Mouse (Mus musculus) thymus, adult 2 months (tissue): ENCODE measurements at regions not wholly inside any gene's neighbourhood (a gene's known extent, or its start where the extent isn't known, plus 50 kb on each side); places are given as distances from the start of the nearest gene placed in this dataset.
"Not testable (repeated sequence)": the region's sequence is repeated elsewhere in the genome, so short reads cannot be mapped to it uniquely, and the experiment has no call there.

Source experiments
- DNase-seq: peaks from one replicate; pipeline ENCODE4 v3.0.0; 2021
- H3K27ac ChIP-seq: fragments of 200-500 bp; 2 replicates; pipeline ENCODE4 v1.5.1; 2012; ENCODE audit warnings: low read length, control low read depth; ENCODE audit not compliant: control insufficient read depth, insufficient read depth
- H3K27me3 ChIP-seq: fragments of 200-500 bp; 2 replicates; pipeline ENCODE4 v1.6.1; 2012; ENCODE audit warnings: mild to moderate bottlenecking, low read length, moderate library complexity, mixed read lengths; ENCODE audit not compliant: control insufficient read depth, insufficient read depth
- H3K36me3 ChIP-seq: fragments of 200-500 bp; 2 replicates; pipeline ENCODE4 v1.6.1; 2012; ENCODE audit warnings: mild to moderate bottlenecking, low read length, moderate library complexity; ENCODE audit not compliant: control insufficient read depth, insufficient read depth
- H3K4me1 ChIP-seq: fragments of 200-500 bp; replicated peaks from 2 replicates; pipeline ENCODE4 v1.6.1; 2012; ENCODE audit warnings: low read length; ENCODE audit not compliant: control insufficient read depth, insufficient read depth
- H3K4me3 ChIP-seq: fragments of 200-500 bp; 2 replicates; pipeline ENCODE4 v1.5.1; 2012; ENCODE audit warnings: mild to moderate bottlenecking, low read length, control low read depth, moderate library complexity; ENCODE audit not compliant: control insufficient read depth, insufficient read depth
- CTCF ChIP-seq: fragments of 200-500 bp; IDR thresholded peaks from 2 replicates; pipeline ENCODE4 v1.5.1; 2012; ENCODE audit warnings: mild to moderate bottlenecking, control low read depth, low read length, moderate library complexity, borderline replicate concordance; ENCODE audit not compliant: control insufficient read depth, poor library complexity, insufficient read depth; ENCODE audit errors: extremely low read depth
- POLR2A ChIP-seq: fragments of 200-500 bp; IDR thresholded peaks from 2 replicates; pipeline ENCODE4 v1.6.1; 2012; ENCODE audit warnings: mild to moderate bottlenecking, low read length, control low read depth, moderate library complexity; ENCODE audit not compliant: control insufficient read depth, poor library complexity, insufficient read depth; ENCODE audit errors: extremely low read depth
- WGBS: fragments of 180-500 bp; shearing (Covaris S2); methylation state at CpG from one replicate; pipeline ENCODE4 v1.1.7; 2018; 5-methylcytosine and 5-hydroxymethylcytosine counted together

DNA sequence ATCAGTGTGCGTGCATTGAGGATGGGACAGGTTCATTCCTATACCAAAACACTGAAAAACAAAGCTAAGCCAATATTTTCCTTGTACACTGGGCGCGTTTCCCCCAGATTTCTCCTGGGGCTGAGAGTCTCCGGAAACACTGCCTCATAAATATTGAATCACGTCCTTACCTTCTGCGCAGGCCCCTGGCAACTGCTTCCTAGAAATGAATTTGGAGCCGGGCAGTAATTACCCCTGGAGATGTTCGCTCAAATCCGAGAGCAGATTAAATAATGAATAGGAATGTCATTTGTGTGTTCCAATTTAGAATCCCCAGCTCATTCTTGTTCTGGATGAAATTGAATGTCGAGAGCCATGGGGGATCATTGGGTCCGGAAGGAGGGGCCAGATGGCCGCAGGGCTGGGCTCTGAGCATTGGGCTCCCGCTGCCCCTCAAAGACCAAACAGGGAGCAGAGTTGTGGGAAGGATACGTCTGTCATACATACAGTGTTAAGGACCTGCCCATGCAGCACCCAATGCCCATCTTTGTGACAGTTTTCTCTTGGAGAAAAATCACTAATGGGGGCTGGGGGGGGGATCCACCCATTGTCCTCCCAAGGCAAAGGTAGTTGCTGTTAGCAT lies 117.7 kb upstream of the Kcng1 start:
- WGBS: 94% methylated on average over 14 of the region's 14 CpGs
- TF ChIP-seq POLR2A: no peak
- no peak for TF ChIP-seq CTCF

DNA sequence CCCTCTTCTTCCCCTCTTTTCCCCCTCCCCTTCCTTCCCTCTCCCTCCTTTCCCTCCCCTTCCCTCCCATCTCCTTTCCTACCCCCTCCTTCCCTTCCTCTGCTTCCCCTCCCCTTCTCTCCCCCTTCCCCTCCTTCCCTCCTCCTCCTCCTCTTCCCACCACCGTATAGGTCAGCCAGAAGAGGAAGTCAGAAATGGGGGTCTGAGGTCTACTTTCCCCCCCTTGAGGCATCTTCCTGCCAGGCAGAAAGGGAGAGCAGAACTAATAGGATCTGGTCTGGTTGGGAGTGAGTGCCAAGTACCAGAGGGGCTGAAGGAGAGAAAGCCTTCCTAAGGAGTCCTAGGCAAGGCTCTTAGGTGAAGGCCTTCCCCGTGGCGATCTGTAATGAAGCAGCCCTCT lies 114.8 kb upstream of the Kcng1 start:
- no peak overlapping the region for H3K27ac ChIP-seq
- 17% methylated on average over 3 of the region's 3 CpGs for WGBS
- H3K36me3 ChIP-seq: no peaks in the 10 kb centered on the region
- H3K27me3 ChIP-seq: no peaks in the 10 kb centered on the region
- H3K4me1 ChIP-seq: no peaks in the 10 kb centered on the region
- TF ChIP-seq CTCF (no peak), POLR2A (no peak)
- no peak for DNase-seq
- H3K4me3 ChIP-seq: no peak overlapping the region

More for the DNA sequence above, 117.7 kb upstream of the Kcng1 start:
- Histone ChIP-seq H3K4me1 (no peaks in the 10 kb centered on the region), H3K27ac (no peak overlapping the region), H3K4me3 (no peak overlapping the region), H3K36me3 (no peaks in the 10 kb centered on the region), H3K27me3 (no peaks in the 10 kb centered on the region)
- no peak for DNase-seq

DNA sequence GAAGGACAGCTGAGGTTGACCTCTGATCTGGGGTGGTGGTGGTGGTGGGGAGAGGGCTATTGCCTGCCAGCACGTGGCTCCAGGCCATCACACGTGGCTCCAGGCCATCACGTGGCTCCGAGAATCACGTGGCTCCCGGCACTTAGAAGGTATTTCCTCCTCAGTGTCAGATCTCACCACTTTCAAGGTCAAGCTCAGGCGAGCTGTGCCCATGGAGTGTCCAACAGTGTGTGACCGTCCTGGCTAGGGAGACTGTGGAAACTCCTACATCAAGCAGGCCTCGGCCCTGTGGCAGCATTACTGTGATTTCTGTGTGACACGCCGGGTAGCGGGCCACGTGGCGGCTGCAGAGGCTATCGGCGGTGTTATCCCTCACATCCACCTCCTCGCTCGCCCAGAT lies 111.8 kb upstream of the Kcng1 start:
- H3K4me1 ChIP-seq: no peaks in the 10 kb centered on the region
- no peak overlapping the region for H3K27ac ChIP-seq
- 97% methylated on average over 18 of the region's 18 CpGs for WGBS
- no peaks in the 10 kb centered on the region for H3K27me3 ChIP-seq
- TF ChIP-seq CTCF (no peak), POLR2A (no peak)
- H3K4me3 ChIP-seq: no peak overlapping the region
- DNase-seq: no peak
- no peaks in the 10 kb centered on the region for H3K36me3 ChIP-seq

GRCm38 (mm10) chr2:168392171-168392570 lies 110.6 kb upstream of the Kcng1 start:
- H3K4me3 ChIP-seq, H3K27ac ChIP-seq, H3K36me3 ChIP-seq, DNase-seq, H3K4me1 ChIP-seq, H3K27me3 ChIP-seq: not testable (repeated sequence)
- WGBS: 88% methylated on average over 3 of the region's 3 CpGs

- no peak for TF ChIP-seq CTCF
- no peak for TF ChIP-seq POLR2A
- no peaks in the 10 kb centered on the region for H3K4me1 ChIP-seq
- H3K27me3 ChIP-seq: no peaks in the 10 kb centered on the region
- 36% methylated on average over 5 of the region's 5 CpGs for WGBS
- no peak overlapping the region for H3K27ac ChIP-seq
- H3K36me3 ChIP-seq: no peaks in the 10 kb centered on the region
- H3K4me3 ChIP-seq: no peak overlapping the region
- no peak for DNase-seq
Measured at GRCm38 (mm10) chr2:168380606-168381005, 99.1 kb upstream of the Kcng1 start.

GRCm38 (mm10) chr2:168372356-168372755 lies 90.8 kb upstream of the Kcng1 start:
- over 99% methylated on average over 5 of the region's 5 CpGs for WGBS
- TF ChIP-seq CTCF: no peak
- TF ChIP-seq POLR2A: no peak

GRCm38 (mm10) chr2:168371245-168371644 lies 89.7 kb upstream of the Kcng1 start:
- TF ChIP-seq POLR2A (no peak), CTCF (no peak)
- Histone ChIP-seq H3K36me3 (no peaks in the 10 kb centered on the region), H3K4me1 (no peaks in the 10 kb centered on the region), H3K27me3 (no peaks in the 10 kb centered on the region), H3K27ac (no peak overlapping the region), H3K4me3 (no peak overlapping the region)
- WGBS: 52% methylated on average over 3 of the region's 3 CpGs
- no peak for DNase-seq

More at GRCm38 (mm10) chr2:168372356-168372755, 90.8 kb upstream of the Kcng1 start:
- Histone ChIP-seq H3K4me1 (no peaks in the 10 kb centered on the region), H3K4me3 (no peak overlapping the region), H3K27ac (no peak overlapping the region), H3K36me3 (no peaks in the 10 kb centered on the region), H3K27me3 (no peaks in the 10 kb centered on the region)
- DNase-seq: no peak
